Mouse (Mus musculus) thymus, postnatal 36 days (tissue): ENCODE results near the gene Coro7.
"Not testable (repeated sequence)": the region's sequence is repeated elsewhere in the genome, so short reads cannot be mapped to it uniquely, and the experiment has no call there.

ENCODE experiments used
- DNase-seq, 2 experiments: peaks; one replicate each; pipeline ENCODE4 v3.0.0; 2022; ENCODE audit warnings: mixed read lengths in 2 of 2

The Coro7 gene

DNA sequence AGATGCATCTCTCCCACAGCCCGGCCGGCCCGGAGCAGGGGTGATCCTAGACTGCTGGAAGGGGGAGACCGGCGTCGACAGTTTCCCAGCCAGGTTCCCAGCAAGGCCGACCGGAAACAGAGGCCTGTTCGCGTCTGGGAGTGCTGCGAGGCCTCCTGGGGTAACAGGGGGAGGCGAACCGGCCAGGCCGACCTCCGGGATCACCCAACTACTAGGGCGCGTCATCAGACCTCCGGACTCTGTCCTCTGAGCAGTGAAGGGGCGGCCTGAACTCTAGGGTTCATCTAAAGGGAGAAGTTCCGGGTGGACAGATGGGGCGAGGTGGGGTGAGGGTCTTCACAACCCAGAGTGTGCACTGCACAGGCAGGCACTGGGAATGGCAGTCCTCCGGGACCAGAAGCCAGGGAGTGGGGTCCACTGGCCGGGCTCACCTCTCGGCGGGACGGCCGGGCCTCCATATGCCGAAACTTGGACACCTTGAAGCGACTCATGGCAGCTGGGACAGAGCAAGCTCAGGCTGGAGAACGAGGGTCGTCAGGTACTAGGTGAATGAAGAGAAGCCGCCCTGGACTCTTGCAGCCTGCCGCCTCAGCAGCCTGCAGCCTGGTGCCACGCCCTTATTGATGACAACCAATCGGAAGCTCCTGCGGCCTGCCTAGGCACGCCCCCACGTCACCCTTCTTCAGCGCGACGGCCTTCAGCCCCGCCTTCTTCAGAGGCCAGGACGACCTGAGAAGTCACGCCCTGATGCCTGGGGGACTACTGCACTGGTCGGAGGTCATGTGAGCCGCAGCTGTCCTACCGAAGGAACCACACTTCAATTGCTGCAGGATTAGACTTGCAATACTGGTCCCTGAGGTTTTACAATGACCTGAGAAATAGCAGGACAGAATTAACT lies at the start of gene Coro7:
Coro7 (minus strand) TSS at position 657 of the 898 bp plus-strand sequence.
- DNase-seq: peak; percentile 91 to 95

DNA sequence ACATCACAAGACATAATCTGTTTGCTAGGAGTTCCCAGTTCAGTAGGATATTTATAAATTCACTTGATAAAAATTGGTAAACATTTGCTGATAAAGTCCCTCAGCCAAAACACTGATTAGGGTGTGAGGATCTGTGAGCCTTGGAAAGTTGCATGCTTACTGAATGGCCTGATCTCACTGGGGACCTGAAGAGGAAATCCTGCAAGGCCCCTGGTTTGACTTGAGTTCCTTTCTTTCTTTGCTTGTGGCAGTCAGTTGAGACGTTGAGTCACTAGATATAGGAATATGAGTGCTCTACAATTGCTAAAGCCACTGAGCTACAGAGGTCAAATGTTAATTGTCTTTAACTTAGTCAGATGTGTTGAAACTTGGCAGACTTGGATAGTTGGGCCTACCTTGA lies 48.4 kb upstream of the Coro7 start:
- no peak for DNase-seq

DNA sequence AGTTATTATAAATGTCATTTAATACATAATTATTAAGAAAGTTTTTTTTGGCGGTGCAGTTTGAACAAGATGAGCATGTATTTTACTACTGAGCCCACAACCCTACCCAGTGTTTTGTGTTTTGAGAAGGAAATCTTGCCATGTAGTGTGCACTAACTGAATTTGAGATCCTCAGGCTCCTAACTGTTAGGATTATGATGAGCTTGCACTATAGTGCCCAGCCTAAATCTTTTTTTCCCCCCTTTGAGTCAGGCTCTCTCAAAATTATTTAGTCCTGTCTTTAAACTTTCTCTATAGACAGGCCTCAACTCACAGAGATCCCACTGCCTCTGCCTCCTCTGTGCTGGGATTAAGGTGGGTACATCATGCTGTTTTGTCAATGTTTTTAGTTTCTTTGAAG lies 47.9 kb upstream of the Coro7 start:
- no peak for DNase-seq

DNA sequence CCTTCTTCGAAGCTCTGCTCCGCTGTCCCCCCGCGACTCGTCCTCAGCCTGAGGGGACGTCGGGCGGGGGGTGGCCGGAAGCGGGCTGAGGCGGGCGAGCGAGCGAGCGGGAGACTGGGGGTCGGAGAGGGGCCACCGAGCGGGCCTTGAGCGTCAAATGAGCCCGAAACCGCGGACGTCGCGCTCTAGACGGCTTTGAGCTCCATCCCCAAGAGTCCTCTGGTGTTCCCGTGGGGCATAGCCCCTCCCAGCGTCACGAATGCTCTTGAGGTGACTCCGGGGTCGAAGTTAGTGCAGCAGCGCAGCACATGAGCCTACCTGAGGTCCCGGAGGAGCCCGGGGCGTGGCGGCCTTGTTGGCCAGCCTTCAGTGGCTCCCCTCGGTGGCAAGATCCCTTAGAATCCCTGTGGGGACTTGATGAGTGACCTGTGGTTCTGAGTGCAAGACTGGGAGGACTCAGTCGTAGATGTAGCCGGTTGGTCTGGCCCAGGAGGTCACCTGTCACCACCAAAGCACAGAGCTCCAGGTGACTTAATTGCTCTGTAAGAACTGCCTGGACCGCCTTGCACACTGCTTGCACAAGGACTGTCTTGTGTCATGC lies 47.1 kb upstream of the Coro7 start:
- no peak for DNase-seq

DNA sequence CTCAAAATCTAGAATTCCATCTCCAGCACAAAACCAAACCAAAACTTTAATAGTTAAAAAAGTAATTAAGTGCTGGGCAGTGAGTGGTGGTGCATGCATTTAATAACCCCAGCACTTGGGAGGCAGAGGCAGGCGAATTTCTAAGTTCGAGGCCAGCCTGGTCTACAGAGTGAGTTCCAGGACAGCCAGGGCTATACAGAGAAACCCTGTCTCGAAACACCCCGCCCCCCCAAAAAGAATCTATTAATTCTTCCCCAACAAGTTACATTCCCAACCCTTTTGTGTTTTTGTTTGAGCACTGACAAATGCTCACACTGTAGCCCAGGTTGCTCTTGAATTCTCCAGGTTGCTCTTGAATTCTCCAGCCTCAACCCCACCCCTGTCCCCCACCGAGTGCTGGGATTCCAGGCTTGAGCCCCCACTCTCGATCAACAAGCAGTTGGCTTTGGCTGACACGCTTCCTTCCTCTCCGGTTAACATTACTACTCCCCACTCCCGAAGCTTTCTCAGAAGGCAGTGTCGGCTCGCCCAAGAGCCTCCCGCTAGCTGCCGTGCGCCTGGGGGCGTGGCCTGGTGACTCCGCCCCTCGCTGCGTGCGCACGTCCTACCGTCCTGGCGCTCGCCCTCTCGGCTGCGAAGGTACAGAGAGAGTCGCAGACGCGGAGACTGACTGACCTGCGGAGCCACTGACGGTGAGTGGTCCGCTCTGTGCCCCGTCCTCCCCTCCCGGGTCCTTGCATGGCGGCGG lies 46.4 kb upstream of the Coro7 start, which contains the start of gene Hmox2:
Hmox2 (plus strand) TSS at position 582 of the 748 bp plus-strand sequence.
- peak; percentile 96 to 97 for DNase-seq

DNA sequence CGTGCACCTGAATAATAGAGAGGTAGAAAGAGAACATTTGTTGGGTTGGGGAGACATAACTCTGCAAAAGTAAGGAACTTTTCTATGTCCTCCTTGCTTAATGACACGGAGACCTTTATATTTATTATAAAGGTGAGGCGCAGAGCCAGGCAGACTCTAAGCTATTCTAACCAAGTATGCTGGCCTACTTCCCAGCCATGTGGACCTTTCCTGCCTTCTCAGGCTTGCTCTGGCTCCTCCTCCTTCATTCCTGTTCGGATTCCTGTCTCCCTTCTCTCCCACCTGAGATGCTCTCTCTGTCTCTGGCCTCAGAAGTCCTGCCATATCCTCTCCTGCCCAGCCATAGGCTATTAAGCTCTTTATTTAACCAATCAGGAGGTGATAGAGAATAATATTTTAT lies 45.7 kb upstream of the Coro7 start:
- no peak for DNase-seq

DNA sequence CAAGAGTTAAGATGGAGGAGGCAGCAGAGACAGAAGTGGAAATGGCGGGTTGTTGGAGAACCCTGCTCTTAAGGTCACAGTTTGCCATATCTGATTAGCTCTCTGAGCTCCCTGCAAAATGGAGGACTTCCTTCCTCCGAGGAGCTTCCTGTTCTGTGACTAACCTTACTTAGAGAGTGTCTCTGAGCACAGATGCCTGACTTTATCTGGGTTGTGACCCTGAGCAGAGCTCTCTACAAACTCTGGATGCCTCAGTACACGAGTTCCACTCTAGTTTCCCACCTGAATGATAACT lies 43.3 kb upstream of the Coro7 start:
- peak in 1 of 2 experiments; percentile 16 for DNase-seq

DNA sequence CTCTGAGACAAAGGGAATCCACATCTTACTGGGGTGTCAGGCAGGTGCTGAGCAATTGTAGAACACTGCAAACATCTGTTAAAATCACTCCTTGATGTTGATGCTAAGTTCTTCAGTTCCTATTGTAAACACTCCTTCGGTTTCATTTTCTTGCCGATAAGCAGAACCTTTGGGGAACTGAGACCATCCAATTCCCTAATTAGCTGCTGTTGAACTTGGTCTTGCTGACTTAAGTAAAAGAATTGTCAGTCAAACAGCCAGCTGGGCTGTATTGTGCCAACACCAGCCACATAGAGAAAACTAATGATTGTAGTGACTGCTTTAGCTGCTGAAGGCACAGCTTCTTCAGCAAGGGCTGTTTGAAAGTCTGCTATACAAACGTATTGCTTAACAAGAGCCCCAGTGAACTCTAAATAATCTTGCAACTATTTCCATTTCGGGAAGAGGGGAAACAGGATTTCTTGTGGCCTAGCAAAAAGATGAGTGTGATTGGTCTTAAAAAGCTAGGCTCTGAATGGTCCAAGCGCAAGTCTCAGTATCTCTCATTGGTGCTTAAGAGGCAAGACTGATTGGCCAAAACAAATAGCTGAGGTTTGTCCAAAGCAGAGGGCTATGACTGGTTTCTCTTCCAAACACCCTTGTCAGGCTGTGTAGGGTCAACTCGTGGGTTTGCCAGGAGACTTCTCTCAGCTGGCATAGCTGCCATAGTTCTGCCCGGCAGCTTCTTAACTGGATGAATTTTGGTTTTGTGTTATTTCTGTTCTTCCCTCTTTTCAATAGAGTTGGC lies 42.7 kb upstream of the Coro7 start:
- peak in 1 of 2 experiments; percentile 21 for DNase-seq

DNA sequence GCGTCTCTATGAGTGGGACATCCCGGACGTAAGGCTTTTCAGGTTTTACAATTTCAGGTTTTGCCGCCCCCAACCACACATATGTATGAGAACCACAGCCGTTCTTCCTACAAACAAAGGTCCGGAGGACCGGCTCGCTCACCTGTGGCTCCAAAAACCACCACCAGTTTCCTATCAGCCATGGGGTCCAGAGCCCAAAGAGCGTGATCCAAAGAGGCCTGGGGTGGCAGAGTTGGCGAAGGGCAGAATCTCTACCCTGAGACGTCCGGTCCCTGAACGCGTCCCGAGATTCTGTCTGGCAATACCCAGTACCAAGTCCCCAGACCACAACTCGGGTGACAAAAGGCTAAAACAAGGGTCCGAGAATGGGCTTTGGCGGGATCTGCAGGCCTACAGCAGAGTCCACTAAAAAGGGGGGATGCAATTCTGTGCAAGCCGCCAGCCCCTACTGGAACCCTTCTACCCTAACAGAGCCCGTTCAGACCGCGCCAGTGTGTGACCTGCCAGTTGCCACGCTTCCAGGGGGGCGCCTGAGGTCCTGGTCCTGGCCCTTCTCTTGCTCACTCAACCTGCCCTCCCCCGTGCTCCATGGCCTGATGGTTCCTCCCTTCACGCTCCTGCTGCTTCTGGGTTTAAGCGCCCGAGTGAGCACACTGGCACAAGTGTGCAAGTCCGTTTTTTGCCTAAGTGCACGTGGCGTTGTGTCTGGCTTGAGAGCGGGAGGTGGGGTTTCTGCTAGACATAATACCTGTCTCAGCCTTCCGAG lies 39.4 kb upstream of the Coro7 start, which contains the start of gene Nmral1:
Nmral1 (minus strand) TSS at position 604 of the 766 bp plus-strand sequence.
- peak; percentile 64 to 71 for DNase-seq

DNA sequence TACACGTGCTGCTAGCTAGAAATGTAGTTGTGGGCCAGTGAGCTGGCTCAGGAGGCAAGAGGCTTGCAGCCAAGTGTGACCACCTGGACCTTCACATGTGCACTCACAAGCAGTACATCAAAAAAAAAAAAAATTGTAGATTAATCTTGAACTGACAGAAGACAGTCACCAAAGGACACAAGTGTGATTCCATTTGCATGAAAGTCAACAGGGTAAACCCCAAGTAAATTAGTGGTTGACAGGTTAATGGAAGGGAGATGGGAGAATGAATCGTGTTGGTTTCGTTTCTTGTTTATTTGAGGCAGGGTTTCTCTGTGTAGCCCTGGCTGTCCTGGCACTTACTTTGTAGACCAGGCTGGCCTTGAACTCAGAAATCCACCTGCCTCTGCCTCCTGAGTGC lies 38.3 kb upstream of the Coro7 start:
- DNase-seq: no peak

DNA sequence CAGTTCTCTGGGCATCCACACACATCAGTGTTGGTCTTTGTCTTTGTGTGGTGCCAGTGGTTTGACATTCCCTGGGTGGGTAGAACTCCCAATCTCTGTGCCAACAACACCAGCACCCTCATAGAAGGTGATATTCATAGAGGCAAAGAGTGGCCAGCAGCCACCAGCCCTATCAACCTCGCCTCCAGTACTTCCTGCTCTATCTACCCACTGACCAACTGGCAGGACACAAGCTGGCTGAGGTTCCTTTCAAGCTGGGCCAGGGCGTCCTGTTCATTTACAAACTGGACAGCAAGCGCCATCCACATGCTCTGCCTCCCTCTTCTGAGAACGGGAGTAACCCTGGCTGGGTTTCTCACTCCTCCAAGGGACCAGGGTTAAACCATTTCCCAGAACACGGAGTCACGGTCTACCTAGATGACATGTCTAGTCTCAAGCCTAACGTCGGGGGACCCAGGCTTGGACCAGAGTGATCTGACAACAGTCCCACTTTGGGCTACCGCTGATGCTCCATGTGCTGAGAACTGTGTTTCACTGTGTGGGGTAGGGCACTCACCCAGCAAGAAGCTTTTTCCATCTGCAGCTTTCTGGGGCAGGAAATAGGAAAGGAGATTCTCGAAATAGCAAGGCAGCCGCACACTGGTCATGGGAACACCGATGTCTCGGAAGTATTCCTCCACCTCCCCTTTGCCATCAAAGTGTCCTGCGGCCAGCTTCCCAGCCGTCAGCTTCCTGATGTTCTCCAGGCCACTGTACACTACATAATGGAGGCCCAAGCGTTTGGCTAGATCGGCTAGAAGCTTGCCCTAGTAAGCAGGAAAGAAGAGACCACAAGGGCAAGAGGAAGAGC lies 34.5 kb upstream of the Coro7 start:
- DNase-seq: no peak

DNA sequence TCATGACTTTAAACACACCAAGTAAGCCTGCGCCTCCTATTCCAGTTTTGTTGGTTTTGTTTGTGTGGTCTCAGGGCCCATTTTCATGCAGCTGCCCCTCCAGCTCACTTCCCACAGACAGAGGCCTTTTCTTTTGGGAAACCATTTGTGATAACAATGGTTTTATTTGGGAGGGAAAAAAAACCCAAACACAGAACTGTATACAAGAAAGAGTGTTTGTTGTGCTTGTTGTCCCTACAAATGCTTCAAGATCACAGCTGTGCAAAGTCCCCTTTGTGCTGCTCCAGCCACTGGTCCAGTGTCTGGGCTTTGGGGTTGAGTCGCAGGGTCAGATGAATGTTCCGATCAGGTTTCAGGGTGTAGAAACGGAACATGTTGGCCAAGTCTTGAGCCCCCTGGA lies 31.6 kb upstream of the Coro7 start:
- DNase-seq: no peak

DNA sequence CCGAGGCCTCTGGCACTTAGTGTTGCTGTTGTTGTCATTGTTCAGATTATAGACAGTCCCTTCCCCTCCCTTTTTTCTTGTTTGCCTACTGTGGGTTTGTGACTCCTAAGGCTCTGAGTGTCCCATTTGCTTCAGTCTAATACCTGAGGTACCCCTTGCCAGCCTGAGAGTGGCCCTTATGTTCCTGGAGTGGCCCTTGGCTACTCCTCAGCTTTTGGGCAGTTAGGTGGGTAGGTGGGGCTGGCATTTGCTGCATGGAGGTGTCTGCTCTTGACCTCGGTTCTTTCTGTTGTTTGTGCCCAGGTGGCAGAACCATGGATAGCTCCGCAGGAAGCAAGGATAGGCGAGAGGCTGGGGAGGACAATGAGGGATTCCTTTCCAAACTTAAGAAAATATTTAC lies 26.0 kb upstream of the Coro7 start:
- DNase-seq: no peak

DNA sequence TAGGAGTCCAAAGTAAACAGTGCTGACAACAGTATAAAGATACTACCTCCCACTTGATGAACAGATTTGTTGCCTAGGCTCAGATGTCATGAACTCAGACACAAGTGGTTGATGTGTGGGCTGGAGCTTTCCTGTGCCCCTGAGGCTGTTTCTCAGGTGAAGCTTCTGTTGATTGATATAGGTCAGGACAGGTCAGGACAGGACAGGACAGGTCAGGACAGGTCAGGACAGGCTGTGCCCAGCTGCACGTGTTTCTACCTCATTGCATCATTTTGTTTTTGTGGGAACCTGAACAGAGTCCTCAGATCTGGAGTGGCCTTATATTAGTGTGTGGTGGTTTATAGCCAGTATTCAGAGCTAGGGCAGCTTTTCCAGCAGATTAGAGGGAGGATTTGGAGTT lies 23.1 kb upstream of the Coro7 start:
- DNase-seq: no peak

DNA sequence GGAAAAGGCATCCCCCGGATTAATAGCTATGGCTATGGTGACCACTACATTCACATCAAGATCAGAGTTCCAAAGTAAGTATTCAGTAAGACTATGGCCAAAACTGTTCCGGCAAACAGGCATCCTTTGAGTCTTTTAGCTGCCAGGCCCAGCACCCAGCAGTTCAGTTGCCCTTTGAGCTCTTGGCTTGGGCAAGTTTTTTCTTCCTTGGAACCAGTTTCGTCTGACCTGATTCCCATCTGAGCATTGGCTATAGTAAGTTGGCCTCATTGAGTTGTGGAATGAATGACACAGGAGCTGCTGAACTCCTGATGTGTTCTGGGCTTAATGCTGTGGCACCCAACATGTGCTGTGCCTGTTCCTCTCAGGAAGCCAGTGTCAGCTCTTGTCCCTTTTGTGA lies 21.6 kb upstream of the Coro7 start:
- no peak for DNase-seq

DNA sequence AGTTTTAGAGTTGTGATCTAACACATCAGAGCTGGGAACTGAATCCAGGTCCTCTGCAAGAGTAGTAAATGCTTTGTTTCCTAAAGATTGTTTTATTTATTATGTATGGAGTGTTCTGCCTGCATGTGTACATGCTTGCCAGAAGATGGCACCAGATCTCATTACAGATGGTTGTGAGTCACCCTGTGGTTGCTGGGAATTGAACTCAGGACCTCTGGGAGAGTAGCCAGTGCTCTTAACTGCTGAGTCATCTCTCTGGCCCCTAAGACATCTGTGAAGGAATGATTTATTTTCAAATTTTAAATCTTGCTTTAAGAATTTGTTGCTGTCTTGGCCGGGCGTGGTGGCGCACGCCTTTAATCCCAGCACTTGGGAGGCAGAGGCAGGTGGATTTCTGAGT lies 9.8 kb upstream of the Coro7 start:
- not testable (repeated sequence) for DNase-seq

DNA sequence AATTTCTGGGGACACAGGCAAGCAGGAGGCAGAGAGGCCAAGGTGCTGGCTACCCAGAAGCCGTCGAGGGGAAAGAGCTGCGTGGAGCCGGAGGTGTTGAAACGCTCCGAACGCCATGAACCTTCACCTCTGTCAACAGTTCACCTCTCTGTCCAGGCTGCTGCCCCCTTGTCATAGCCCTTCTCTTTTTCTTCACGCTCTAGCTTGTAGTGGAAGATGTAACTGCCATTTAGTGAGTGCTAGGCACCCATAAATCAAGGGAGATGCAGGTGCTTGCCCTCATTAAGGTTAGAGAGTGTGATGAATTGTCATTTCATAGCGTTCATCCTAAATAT lies 4.8 kb upstream of the Coro7 start:
- DNase-seq: no peak

DNA sequence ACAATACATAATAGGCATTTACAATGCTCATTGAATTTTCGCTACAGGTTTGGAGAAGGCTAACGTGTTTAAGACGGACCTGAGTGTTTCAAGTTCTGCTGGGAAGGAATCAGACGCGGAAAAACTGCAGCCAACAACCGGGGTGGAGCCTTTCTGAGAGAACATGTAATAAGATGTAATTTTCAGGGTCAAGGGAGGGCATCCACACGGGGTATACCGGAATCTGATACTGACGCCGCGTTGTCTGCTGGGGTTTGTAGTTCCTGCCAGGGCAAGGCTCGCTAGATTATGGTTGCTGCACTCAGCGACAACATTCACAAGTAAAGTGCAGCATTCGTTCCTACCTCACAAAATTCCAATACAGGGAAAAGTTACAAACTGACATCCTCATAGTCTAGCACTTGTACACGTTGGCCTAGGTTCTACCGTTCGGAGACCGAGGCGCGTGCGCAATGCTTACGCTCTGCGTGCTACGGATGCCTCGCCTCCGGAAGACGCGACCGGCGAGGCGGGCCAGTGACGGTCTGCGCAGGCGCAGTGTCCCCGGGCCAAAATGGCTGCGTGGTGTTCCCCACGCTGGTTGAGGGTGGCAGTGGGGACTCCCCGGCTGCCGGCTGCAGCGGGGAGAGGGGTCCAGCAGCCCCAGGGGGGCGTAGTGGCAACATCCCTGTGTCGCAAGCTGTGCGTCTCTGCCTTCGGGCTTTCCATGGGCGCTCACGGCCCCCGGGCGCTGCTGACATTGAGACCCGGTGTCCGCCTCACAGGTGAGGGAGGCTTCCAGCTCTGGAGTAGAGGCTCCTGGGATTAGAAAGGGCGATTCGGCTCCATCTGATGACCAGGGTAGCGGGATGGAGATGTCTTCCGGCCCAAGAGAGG lies 4.2 kb upstream of the Coro7 start:
- peak; percentile 96 to 97 for DNase-seq

DNA sequence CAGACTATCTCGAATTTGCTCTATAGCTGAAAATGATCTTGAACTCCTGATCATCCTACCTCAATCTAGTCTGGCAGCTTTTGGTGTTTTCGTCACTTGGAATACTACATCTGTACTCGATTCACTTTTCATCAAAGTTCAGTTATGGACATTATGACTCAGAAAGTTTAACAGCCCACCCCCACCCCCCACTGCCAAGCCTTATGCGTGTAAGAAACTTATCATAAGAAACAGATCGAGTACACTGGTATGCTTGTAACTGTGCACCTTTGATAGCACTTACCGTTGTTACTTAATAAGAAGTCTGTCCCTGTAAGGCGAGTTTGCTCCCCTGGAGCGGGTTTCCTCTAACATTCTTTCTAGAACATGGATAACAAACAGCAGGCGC lies 3.6 kb upstream of the Coro7 start:
- DNase-seq: no peak

DNA sequence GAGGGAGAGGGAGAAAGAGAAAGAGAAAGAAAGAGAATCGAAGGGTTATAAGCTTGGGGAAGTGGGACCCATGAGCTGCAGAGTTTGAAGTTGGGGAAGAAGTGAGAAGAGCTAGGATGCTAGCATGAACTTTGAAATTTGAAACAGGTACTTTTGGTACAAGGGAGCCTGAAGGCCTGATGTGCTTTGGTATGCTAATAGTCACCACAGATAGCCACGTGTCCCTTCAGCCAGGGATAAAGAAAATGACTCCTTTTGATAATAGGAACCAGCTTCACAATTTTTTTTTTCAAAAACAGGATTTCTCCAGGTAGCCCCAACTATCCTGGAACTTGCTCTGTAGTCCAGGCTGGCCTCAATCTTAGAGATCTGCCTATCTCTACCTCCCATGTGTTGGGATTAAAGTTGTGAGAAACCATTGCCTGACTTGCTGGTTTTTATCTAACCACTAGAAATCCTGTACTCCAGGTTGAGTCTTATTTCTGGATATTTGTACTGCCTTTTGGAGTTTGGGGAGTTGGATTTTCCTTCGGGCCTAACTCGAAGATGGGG lies 3.1 kb upstream of the Coro7 start:
- DNase-seq: no peak
